Mouse (Mus musculus) testis, adult 2 months (tissue): ENCODE data around the gene Amotl1. TPM values are rescaled to one million over a fixed set of nuclear protein-coding genes. Genes with fewer than 3 reads are reported as not detected.

Experiments used
- H3K27ac ChIP-seq: fragments of 200-500 bp; 2 replicates; pipeline ENCODE4 v1.5.1; 2012; ENCODE audit warnings: low read depth, low read length; ENCODE audit not compliant: control insufficient read depth, insufficient read depth
- H3K27me3 ChIP-seq: fragments of 200-500 bp; 2 replicates; pipeline ENCODE4 v1.6.1; 2012; ENCODE audit warnings: mild to moderate bottlenecking, low read length, moderate library complexity; ENCODE audit not compliant: control insufficient read depth, insufficient read depth
- H3K36me3 ChIP-seq: fragments of 200-500 bp; 2 replicates; pipeline ENCODE4 v1.6.1; 2012; ENCODE audit warnings: mild to moderate bottlenecking, low read length; ENCODE audit not compliant: control insufficient read depth, insufficient read depth
- H3K4me1 ChIP-seq: fragments of 200-500 bp; 2 replicates; pipeline ENCODE4 v1.6.1; 2012; ENCODE audit warnings: low read length; ENCODE audit not compliant: control insufficient read depth, insufficient read depth
- H3K4me3 ChIP-seq: fragments of 200-500 bp; 2 replicates; pipeline ENCODE4 v1.5.1; 2012; ENCODE audit warnings: low read depth, mild to moderate bottlenecking, low read length, moderate library complexity, mixed read lengths; ENCODE audit not compliant: control insufficient read depth
- CTCF ChIP-seq: fragments of 200-500 bp; IDR thresholded peaks from 2 replicates; pipeline ENCODE4 v1.5.1; 2012; ENCODE audit warnings: low read depth, mild to moderate bottlenecking, inconsistent platforms, low read length, moderate library complexity; ENCODE audit not compliant: control insufficient read depth, insufficient read depth, insufficient replicate concordance
- POLR2A ChIP-seq: fragments of 200-500 bp; IDR thresholded peaks from 2 replicates; pipeline ENCODE4 v1.6.1; 2012; ENCODE audit warnings: low read depth, mild to moderate bottlenecking, inconsistent platforms, low read length, moderate library complexity; ENCODE audit not compliant: control insufficient read depth
- polyA plus RNA-seq: library from polyadenylated mRNA; depleted of rRNA; stranded (reverse); fragments of >200 nt; gene quantifications from 2 replicates; pipeline ENCODE4 v1.2.3, GENCODE M21; 2012; rRNA removed

Gene Amotl1
- 43.2 and 54.9 TPM in 2 replicates for polyA plus RNA-seq

DNA sequence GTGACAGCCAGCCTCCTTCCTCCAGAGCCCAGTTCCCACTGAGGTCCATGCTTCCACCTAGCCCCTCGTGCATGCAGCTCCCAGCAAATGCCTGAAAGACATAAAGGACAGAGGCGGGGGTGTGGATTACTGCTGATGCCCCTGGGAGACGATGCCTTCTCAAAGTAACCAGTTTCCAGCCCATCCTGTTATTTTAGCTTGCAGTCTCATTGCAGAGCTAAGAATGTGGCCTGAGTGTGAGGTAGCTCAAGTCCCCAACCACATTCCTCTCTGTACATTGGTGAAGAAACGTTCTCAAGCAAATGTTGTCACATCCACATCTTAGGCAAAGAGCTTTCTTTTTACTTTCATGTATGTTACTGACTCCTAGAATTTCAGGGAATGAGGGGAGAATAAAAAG lies at the start of gene Amotl1:
Gene Amotl1, minus strand, starts transcription at position 101 of the 400 bp plus-strand sequence.
- TF ChIP-seq POLR2A (no peak), CTCF (no peak)
- Histone ChIP-seq H3K27me3 (no peaks in the 10 kb centered on the region), H3K27ac (no peak within 1 kb of the TSS), H3K36me3 (no peaks in the 10 kb centered on the region), H3K4me1 (no peaks in the 10 kb centered on the region; the same call in 1 of the 2 replicates), H3K4me3 (peak within 1 kb of the TSS; percentile 73)

GRCm38 (mm10) chr9:14689376-14690108 lies 44.7 kb upstream of the Amotl1 start:
- no peak for TF ChIP-seq POLR2A
- Histone ChIP-seq H3K36me3 (no peaks in the 10 kb centered on the region), H3K27me3 (no peaks in the 10 kb centered on the region), H3K4me1 (peaks cover 12% of the 10 kb centered on the region), H3K27ac (peak overlapping the region; percentile 77), H3K4me3 (no peak overlapping the region)

DNA sequence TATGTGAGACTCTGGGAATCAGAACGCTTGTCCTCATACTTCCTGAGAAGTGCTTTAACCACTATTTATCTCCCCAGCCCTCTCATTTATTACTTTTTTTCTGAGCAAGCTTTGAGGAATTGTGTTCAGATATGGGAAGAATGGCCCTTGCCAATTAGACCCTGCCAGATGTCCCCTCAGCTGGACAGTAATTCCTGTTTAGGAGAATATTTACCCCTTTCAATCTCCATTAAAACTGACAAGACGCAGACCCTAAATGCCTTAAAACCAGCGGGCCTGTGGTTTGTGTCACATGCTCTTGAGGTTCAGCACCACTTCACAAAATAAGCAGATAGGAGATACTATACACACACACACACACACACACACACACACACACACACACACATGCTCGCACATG lies 39.5 kb upstream of the Amotl1 start:
- no peak overlapping the region for H3K4me3 ChIP-seq
- peaks cover 6% of the 10 kb centered on the region for H3K4me1 ChIP-seq
- H3K27me3 ChIP-seq: no peaks in the 10 kb centered on the region
- TF ChIP-seq CTCF: no peak
- TF ChIP-seq POLR2A: no peak
- H3K36me3 ChIP-seq: no peaks in the 10 kb centered on the region
- no peak overlapping the region for H3K27ac ChIP-seq

DNA sequence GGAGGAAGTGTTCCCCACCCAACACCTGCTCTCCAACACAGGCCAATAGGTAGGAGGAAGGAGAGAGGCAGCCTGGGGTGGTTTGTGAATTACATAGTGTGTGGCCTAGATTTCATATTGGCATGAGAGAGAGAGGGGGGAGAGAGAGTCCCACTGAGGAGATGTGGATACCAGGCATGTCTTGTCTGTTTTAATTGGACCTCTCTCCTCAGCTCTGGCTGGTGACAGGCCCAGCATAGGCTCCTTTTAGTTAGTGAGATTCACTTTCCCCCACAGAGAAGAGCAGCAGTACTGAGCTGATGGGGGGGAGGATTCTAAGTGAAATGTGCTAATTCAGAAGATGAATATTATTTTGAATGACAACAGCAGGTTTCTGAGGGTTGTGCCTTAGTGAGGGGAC lies 37.9 kb upstream of the Amotl1 start:
- no peaks in the 10 kb centered on the region for H3K27me3 ChIP-seq
- no peak for TF ChIP-seq POLR2A
- TF ChIP-seq CTCF: no peak

DNA sequence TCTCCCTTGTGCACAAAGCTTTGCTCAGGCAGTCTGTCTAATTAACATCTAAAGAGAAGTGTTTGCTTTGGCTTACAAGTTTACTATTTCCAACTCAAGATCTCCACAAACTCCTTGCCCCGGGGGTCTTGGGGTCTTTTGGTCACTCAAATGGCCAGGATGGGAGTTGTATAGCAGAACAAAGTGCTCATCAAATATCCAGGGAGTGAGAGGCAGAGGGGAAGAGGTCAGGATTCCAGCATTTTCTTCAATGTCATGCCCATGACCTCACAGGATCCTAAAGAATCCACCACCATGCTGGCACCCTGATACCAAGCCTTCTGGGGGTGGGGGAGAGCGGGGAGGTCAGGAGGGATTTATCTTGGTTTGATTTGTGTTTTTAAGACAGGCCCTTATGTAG lies 35.7 kb upstream of the Amotl1 start:
- no peak overlapping the region for H3K27ac ChIP-seq
- H3K36me3 ChIP-seq: no peaks in the 10 kb centered on the region
- TF ChIP-seq POLR2A (no peak), CTCF (no peak)
- H3K4me1 ChIP-seq: no peaks in the 10 kb centered on the region
- no peaks in the 10 kb centered on the region for H3K27me3 ChIP-seq
- H3K4me3 ChIP-seq: no peak overlapping the region

More for the DNA sequence above, 37.9 kb upstream of the Amotl1 start:
- Histone ChIP-seq H3K27ac (no peak overlapping the region), H3K36me3 (no peaks in the 10 kb centered on the region), H3K4me3 (no peak overlapping the region), H3K4me1 (no peaks in the 10 kb centered on the region)

DNA sequence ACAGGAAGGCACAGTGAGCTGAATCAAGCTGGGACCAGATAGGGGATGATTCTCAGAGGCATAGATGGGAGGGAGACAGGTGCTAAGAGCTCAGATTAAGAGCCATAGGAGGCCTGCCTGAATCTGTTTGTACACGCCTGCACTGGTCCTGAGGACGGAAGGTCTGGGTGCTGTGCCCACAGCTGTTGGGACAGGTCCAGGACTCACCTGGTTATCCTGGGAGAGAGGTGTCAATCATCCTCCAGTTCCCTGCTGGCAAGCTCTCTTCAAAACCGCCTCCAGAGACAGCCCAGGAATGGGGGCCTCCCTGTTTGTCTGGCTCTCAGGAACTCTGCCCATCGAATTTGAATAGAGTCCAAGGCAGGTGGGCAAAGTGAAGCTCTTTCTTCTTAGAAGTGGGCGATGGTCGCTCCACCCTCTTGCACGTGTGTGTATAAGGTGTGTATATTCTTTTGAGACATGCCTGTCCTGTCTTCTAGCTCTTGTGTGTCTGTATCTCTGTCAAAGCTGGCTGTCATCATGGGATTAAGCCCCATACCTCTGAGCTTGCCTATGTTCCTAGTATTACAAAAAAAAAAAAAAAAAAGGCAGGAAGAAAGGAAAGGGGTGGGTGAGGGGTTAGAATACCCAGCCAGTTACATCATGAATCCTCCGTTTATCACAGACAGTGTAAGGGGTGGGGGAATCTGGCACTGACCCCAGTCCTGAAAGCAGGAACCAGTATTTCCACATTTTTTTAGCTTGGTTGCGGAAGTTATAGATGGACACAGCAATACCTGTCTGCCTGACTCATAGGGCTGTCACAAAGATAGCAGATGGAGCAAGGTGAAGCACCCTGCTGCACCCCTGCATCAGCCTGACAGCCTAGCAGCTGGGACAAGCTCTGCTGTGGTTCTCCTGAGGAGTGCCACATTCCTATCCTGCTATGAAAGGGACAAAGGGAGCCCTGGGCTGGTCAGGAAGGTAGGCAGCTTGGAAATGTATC lies 31.1 kb upstream of the Amotl1 start:
- no peaks in the 10 kb centered on the region for H3K4me1 ChIP-seq
- H3K27me3 ChIP-seq: no peaks in the 10 kb centered on the region
- H3K36me3 ChIP-seq: no peaks in the 10 kb centered on the region
- no peak overlapping the region for H3K4me3 ChIP-seq
- no peak for TF ChIP-seq POLR2A
- TF ChIP-seq CTCF: no peak
- no peak overlapping the region for H3K27ac ChIP-seq

DNA sequence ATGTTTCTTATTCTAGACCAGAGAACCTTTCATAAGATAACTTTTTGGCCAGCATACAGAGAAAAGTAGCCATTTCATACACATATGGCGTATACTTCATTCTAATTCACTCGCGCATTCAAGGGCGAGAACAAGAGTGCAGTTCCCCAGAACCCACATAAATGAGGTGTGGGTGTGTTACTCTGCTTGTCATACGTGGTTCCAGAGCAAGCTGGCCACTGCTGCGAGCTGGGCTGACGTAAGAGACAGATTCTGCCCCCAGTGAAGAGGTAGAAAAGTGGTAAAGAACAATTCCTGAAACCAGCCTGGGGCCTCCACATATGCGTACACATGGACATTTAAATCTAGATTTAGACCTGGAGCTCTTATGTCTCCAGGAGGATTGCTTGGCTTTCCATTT lies 29.6 kb upstream of the Amotl1 start:
- Histone ChIP-seq H3K4me1 (no peaks in the 10 kb centered on the region), H3K36me3 (no peaks in the 10 kb centered on the region), H3K27ac (no peak overlapping the region), H3K4me3 (no peak overlapping the region), H3K27me3 (no peaks in the 10 kb centered on the region)
- TF ChIP-seq CTCF: no peak
- TF ChIP-seq POLR2A: no peak
